Mouse (Mus musculus) midbrain, embryonic 16.5 days (tissue): Measurements from ENCODE around the gene Ibtk. TPM values are rescaled to one million over a fixed set of nuclear protein-coding genes. Genes with fewer than 3 reads are reported as not detected.
"Not testable (repeated sequence)": the region's sequence is repeated elsewhere in the genome, so short reads cannot be mapped to it uniquely, and the experiment has no call there.

Experiments
- ATAC-seq: fragments of 200-750 bp; cut with Nextera tagmentation; 2 replicates; pipeline ENCODE4 v1.8.0; 2017; ENCODE audit warnings: moderate TSS enrichment
- H3K27ac ChIP-seq: fragments of 300-500 bp; sonication (generic); 2 replicates; pipeline ENCODE4 v1.5.1; 2014; ENCODE audit warnings: mild to moderate bottlenecking, low read length, mixed read lengths
- H3K27me3 ChIP-seq: fragments of 300-500 bp; sonication (generic); 2 replicates; pipeline ENCODE4 v1.6.1; 2014; ENCODE audit warnings: low read depth, low read length, mixed read lengths; ENCODE audit not compliant: control insufficient read depth, insufficient read depth
- H3K36me3 ChIP-seq: fragments of 300-500 bp; sonication (generic); 2 replicates; pipeline ENCODE4 v1.6.1; 2014; ENCODE audit warnings: mild to moderate bottlenecking, low read length, moderate library complexity, mixed read lengths; ENCODE audit not compliant: control insufficient read depth, insufficient read depth
- H3K4me1 ChIP-seq: fragments of 300-500 bp; sonication (generic); 2 replicates; pipeline ENCODE4 v1.6.1; 2014; ENCODE audit warnings: mild to moderate bottlenecking, low read length, mixed read lengths; ENCODE audit not compliant: control insufficient read depth, insufficient read depth
- H3K4me2 ChIP-seq: fragments of 300-500 bp; sonication (generic); 2 replicates; pipeline ENCODE4 v1.6.1; 2014; ENCODE audit warnings: mild to moderate bottlenecking, low read length, mixed read lengths
- H3K4me3 ChIP-seq: fragments of 300-500 bp; sonication (generic); 2 replicates; pipeline ENCODE4 v1.5.1; 2014; ENCODE audit warnings: low read depth, mild to moderate bottlenecking, low read length, moderate library complexity, mixed read lengths
- H3K9ac ChIP-seq: fragments of 300-500 bp; sonication (generic); 2 replicates; pipeline ENCODE4 v1.6.1; 2014; ENCODE audit warnings: low read depth, low read length, mixed read lengths
- H3K9me3 ChIP-seq: fragments of 300-500 bp; sonication (generic); replicated peaks from 2 replicates; pipeline ENCODE4 v1.6.1; 2014; ENCODE audit warnings: mild to moderate bottlenecking, low read length, mixed read lengths; ENCODE audit not compliant: control insufficient read depth, poor library complexity, severe bottlenecking
- WGBS: fragments of 180-500 bp; shearing (Covaris S2); extraction: QIAGEN DNeasy Blood & Tissue Kit; methylation state at CpG from one replicate; pipeline ENCODE4 v1.1.7; 2014; 5-methylcytosine and 5-hydroxymethylcytosine counted together
- polyA plus RNA-seq: library from polyadenylated mRNA; unstranded; fragments of >200 nt; fragmentation: Nextera tagmentation; extraction: Ambion mirVana; gene quantifications from 2 replicates; pipeline ENCODE4 v1.2.1, GENCODE M21; 2015

Gene Ibtk
- 28.4 and 31.8 TPM in 2 replicates for polyA plus RNA-seq

- H3K4me3 ChIP-seq, result peak within 1 kb of the TSS; percentile 96
- peak; percentile 99 for ATAC-seq
- H3K27me3 ChIP-seq, result no peaks in the 10 kb centered on the region
- H3K4me2 ChIP-seq, result peak within 1 kb of the TSS; percentile 86
- H3K36me3 ChIP-seq, result no peaks in the 10 kb centered on the region
- H3K9ac ChIP-seq, result peak within 1 kb of the TSS; percentile 99
- under 1% methylated on average over 52 of the region's 52 CpGs for WGBS
- H3K4me1 ChIP-seq, result peaks cover 16% of the 10 kb centered on the region
- H3K27ac ChIP-seq, result peak within 1 kb of the TSS; percentile 99
- H3K9me3 ChIP-seq, result no peaks in the 10 kb centered on the region
Observed at GRCm38 (mm10) chr9:85749142-85749921, at the start of gene Ibtk. Gene Ibtk, minus strand, starts transcription at chr9:85749334.

GRCm38 (mm10) chr9:85791521-85791920, 42.4 kb upstream of the Ibtk start:
- WGBS, result 97% methylated on average over 18 of the region's 18 CpGs
- not testable (repeated sequence) for H3K36me3 ChIP-seq, H3K27ac ChIP-seq, H3K4me2 ChIP-seq, H3K4me1 ChIP-seq, H3K9ac ChIP-seq, ATAC-seq, H3K27me3 ChIP-seq, H3K9me3 ChIP-seq, H3K4me3 ChIP-seq

GRCm38 (mm10) chr9:85780249-85780648, 31.1 kb upstream of the Ibtk start:
- Histone ChIP-seq H3K4me2 (no peak overlapping the region), H3K4me1 (no peaks in the 10 kb centered on the region), H3K9ac (no peak overlapping the region), H3K27me3 (no peaks in the 10 kb centered on the region), H3K36me3 (no peaks in the 10 kb centered on the region), H3K9me3 (no peaks in the 10 kb centered on the region), H3K27ac (no peak overlapping the region), H3K4me3 (no peak overlapping the region)
- WGBS, result 91% methylated on average over 4 of the region's 4 CpGs
- ATAC-seq, result no peak

- WGBS, result 25% methylated on average over 4 of the region's 4 CpGs
- no peaks in the 10 kb centered on the region for H3K36me3 ChIP-seq
Observed at GRCm38 (mm10) chr9:85779458-85779857, 30.3 kb upstream of the Ibtk start.

GRCm38 (mm10) chr9:85777544-85777943, 28.4 kb upstream of the Ibtk start:
- no peak for ATAC-seq
- no peak overlapping the region for H3K27ac ChIP-seq
- no peak overlapping the region for H3K9ac ChIP-seq
- no peaks in the 10 kb centered on the region for H3K36me3 ChIP-seq
- H3K4me1 ChIP-seq, result no peaks in the 10 kb centered on the region
- 47% methylated on average over 6 of the region's 6 CpGs for WGBS
- H3K27me3 ChIP-seq, result no peaks in the 10 kb centered on the region
- no peak overlapping the region for H3K4me3 ChIP-seq
- H3K4me2 ChIP-seq, result no peak overlapping the region
- no peaks in the 10 kb centered on the region for H3K9me3 ChIP-seq

More at GRCm38 (mm10) chr9:85779458-85779857, 30.3 kb upstream of the Ibtk start:
- H3K27me3 ChIP-seq, result no peaks in the 10 kb centered on the region
- no peak overlapping the region for H3K27ac ChIP-seq
- ATAC-seq, result peak; percentile 80
- H3K9ac ChIP-seq, result no peak overlapping the region
- no peak overlapping the region for H3K4me2 ChIP-seq
- H3K4me3 ChIP-seq, result no peak overlapping the region
- H3K4me1 ChIP-seq, result no peaks in the 10 kb centered on the region
- H3K9me3 ChIP-seq, result no peaks in the 10 kb centered on the region

- Histone ChIP-seq H3K36me3 (no peaks in the 10 kb centered on the region), H3K4me3 (no peak overlapping the region), H3K9me3 (no peaks in the 10 kb centered on the region), H3K4me1 (no peaks in the 10 kb centered on the region), H3K9ac (no peak overlapping the region), H3K27ac (no peak overlapping the region), H3K27me3 (no peaks in the 10 kb centered on the region), H3K4me2 (no peak overlapping the region)
- ATAC-seq, result no peak
- 80% methylated on average over 12 of the region's 12 CpGs for WGBS
Observed at GRCm38 (mm10) chr9:85772280-85772679, 23.1 kb upstream of the Ibtk start.

GRCm38 (mm10) chr9:85771454-85771853, 22.3 kb upstream of the Ibtk start:
- WGBS, result 68% methylated on average over 3 of the region's 3 CpGs
- Histone ChIP-seq H3K4me1 (no peaks in the 10 kb centered on the region), H3K27ac (no peak overlapping the region)

GRCm38 (mm10) chr9:85770369-85770768, 21.2 kb upstream of the Ibtk start:
- Histone ChIP-seq H3K4me2 (no peak overlapping the region), H3K36me3 (no peaks in the 10 kb centered on the region), H3K27ac (no peak overlapping the region), H3K4me1 (no peaks in the 10 kb centered on the region), H3K9me3 (no peaks in the 10 kb centered on the region), H3K9ac (no peak overlapping the region), H3K27me3 (no peaks in the 10 kb centered on the region), H3K4me3 (no peak overlapping the region)
- no peak for ATAC-seq
- 93% methylated on average over 4 of the region's 4 CpGs for WGBS

More at GRCm38 (mm10) chr9:85771454-85771853, 22.3 kb upstream of the Ibtk start:
- no peak for ATAC-seq
- no peak overlapping the region for H3K9ac ChIP-seq
- H3K36me3 ChIP-seq, result no peaks in the 10 kb centered on the region
- no peak overlapping the region for H3K4me3 ChIP-seq
- no peaks in the 10 kb centered on the region for H3K27me3 ChIP-seq
- no peaks in the 10 kb centered on the region for H3K9me3 ChIP-seq
- H3K4me2 ChIP-seq, result no peak overlapping the region

GRCm38 (mm10) chr9:85769057-85769789, 20.1 kb upstream of the Ibtk start:
- Histone ChIP-seq H3K9ac (no peak overlapping the region), H3K4me1 (no peaks in the 10 kb centered on the region), H3K4me3 (no peak overlapping the region), H3K36me3 (no peaks in the 10 kb centered on the region), H3K27me3 (no peaks in the 10 kb centered on the region), H3K9me3 (no peaks in the 10 kb centered on the region), H3K27ac (no peak overlapping the region), H3K4me2 (no peak overlapping the region)
- WGBS, result 74% methylated on average over 12 of the region's 12 CpGs
- no peak for ATAC-seq
